Mouse (Mus musculus) heart, embryonic 12.5 days (tissue): ENCODE data around the gene Ube2r2. TPM values are rescaled to one million over a fixed set of nuclear protein-coding genes. Genes with fewer than 3 reads are reported as not detected.
A peak's percentile ranks its signal among the peaks of the same experiment; 100 is the strongest.

Source experiments
- ATAC-seq: fragments of 200-750 bp; cut with Nextera tagmentation; 2 replicates; pipeline ENCODE4 v1.8.0; 2017; ENCODE audit warnings: moderate TSS enrichment, moderate library complexity; ENCODE audit not compliant: insufficient number of reproducible peaks, low FRiP score
- H3K27ac ChIP-seq: fragments of 300-500 bp; sonication (generic); 2 replicates; pipeline ENCODE4 v1.5.1; 2016; ENCODE audit warnings: mild to moderate bottlenecking, moderate library complexity; ENCODE audit not compliant: poor library complexity, severe bottlenecking
- H3K27me3 ChIP-seq: fragments of 300-500 bp; sonication (generic); replicated peaks from 2 replicates; pipeline ENCODE4 v1.6.1; 2016; ENCODE audit warnings: mild to moderate bottlenecking, moderate library complexity
- H3K36me3 ChIP-seq: fragments of 300-500 bp; sonication (generic); 2 replicates; pipeline ENCODE4 v1.6.1; 2016; ENCODE audit warnings: mild to moderate bottlenecking, moderate library complexity
- H3K4me1 ChIP-seq: fragments of 300-500 bp; sonication (generic); replicated peaks from 2 replicates; pipeline ENCODE4 v1.6.1; 2016; ENCODE audit warnings: mild to moderate bottlenecking
- H3K4me2 ChIP-seq: fragments of 300-500 bp; sonication (generic); 2 replicates; pipeline ENCODE4 v1.6.1; 2016; ENCODE audit warnings: mild to moderate bottlenecking, moderate library complexity
- H3K4me3 ChIP-seq: fragments of 300-500 bp; sonication (generic); 2 replicates; pipeline ENCODE4 v1.5.1; 2016; ENCODE audit warnings: mild to moderate bottlenecking
- H3K9ac ChIP-seq: fragments of 300-500 bp; sonication (generic); 2 replicates; pipeline ENCODE4 v1.6.1; 2016; ENCODE audit warnings: mild to moderate bottlenecking, moderate library complexity
- H3K9me3 ChIP-seq: fragments of 300-500 bp; sonication (generic); replicated peaks from 2 replicates; pipeline ENCODE4 v1.6.1; 2016; ENCODE audit warnings: mild to moderate bottlenecking, moderate library complexity
- WGBS: fragments of 180-500 bp; shearing (Covaris S2); methylation state at CpG from one replicate; pipeline ENCODE4 v1.1.7; 2016; 5-methylcytosine and 5-hydroxymethylcytosine counted together
- polyA plus RNA-seq: library from polyadenylated mRNA; unstranded; fragments of >200 nt; fragmentation: Nextera tagmentation; extraction: Ambion mirVana; gene quantifications from 2 replicates; pipeline ENCODE4 v1.2.1, GENCODE M21; 2016

Ube2r2 gene
- polyA plus RNA-seq, 1 experiment from 2014 or later = 87.7 TPM

DNA sequence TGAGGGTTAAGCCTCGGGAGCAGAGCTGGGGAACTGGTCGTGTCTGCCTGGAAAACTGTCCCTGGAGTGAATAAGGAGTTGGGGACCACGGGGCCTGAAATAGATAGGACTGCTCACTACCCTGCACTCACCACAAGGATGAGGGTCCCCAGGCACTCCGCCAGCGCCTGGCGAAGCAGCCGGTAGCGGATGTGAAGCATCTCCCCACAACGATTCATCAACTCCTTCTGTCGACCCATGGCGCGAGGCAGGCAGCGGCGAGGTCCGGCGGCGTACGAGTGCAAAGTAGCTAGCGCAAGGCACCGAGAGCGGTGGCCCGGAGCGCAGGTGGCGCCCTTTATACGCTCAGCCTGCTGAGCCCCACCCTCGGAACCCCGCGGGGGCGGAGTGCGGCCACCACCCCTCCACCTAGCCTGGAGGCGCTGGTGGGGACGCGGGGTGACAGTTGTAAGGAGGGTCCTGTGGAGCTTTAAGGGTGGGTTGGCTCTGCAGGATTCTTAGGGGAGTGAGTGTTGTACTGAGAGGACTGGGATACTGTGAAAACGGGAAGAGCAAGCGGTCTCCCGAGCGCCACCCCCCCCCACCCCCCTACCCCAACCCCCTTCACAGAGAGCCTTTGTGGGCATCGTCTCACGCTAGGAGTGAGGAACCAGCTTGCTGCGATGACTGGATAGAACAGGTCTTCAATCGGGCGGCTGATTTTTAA lies 37.5 kb upstream of the Ube2r2 start, which contains the start of gene Aqp3:
Aqp3 (minus strand) TSS at position 313 of the 706 bp plus-strand sequence.
- peak within 1 kb of the TSS; percentile 51 for H3K4me3 ChIP-seq
- H3K36me3 ChIP-seq = no peaks in the 10 kb centered on the region
- peak within 1 kb of the TSS; percentile 97 for H3K4me2 ChIP-seq
- 1% methylated on average over 42 of the region's 42 CpGs for WGBS
- no peak within 1 kb of the TSS for H3K27ac ChIP-seq
- peak within 1 kb of the TSS; percentile 64 for H3K9ac ChIP-seq
- peak; percentile 73 for ATAC-seq
- H3K27me3 ChIP-seq = peaks cover 29% of the 10 kb centered on the region
- H3K9me3 ChIP-seq = no peaks in the 10 kb centered on the region
- peaks cover 50% of the 10 kb centered on the region for H3K4me1 ChIP-seq

DNA sequence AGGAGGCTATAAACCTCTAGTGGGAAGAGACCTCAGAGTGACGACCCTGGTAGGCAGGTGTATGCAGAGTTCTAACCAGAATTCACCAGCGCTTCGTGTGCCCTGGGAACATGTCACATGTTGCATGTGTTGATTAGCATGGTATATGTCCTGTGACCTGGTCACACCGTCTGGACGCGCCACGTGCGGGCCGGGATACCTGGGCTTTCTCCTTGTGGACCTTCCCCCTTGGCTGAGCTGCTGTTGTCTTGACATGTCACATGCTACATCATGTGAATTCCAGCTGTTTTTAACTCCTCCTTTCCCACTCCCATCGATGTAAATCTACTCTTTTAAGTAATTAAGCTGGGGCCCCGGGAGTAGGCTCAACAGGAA lies 37.0 kb upstream of the Ube2r2 start:
- WGBS = 18% methylated on average over 11 of the region's 11 CpGs
- peak overlapping the region; percentile 64 for H3K9ac ChIP-seq
- peak overlapping the region; percentile 51 for H3K4me3 ChIP-seq
- no peaks in the 10 kb centered on the region for H3K9me3 ChIP-seq
- H3K4me1 ChIP-seq = peaks cover 50% of the 10 kb centered on the region
- ATAC-seq = no peak
- H3K27me3 ChIP-seq = peaks cover 29% of the 10 kb centered on the region
- H3K27ac ChIP-seq = no peak overlapping the region
- H3K36me3 ChIP-seq = no peaks in the 10 kb centered on the region
- peak overlapping the region; percentile 97 for H3K4me2 ChIP-seq

GRCm38 (mm10) chr4:41100986-41101385 lies 34.6 kb upstream of the Ube2r2 start:
- WGBS = 47% methylated on average over 1 of the region's 1 CpGs
- Histone ChIP-seq H3K4me3 (no peak overlapping the region), H3K9ac (no peak overlapping the region), H3K36me3 (no peaks in the 10 kb centered on the region), H3K4me1 (peaks cover 28% of the 10 kb centered on the region), H3K4me2 (no peak overlapping the region), H3K27ac (no peak overlapping the region), H3K27me3 (peaks cover 29% of the 10 kb centered on the region), H3K9me3 (no peaks in the 10 kb centered on the region)
- no peak for ATAC-seq

DNA sequence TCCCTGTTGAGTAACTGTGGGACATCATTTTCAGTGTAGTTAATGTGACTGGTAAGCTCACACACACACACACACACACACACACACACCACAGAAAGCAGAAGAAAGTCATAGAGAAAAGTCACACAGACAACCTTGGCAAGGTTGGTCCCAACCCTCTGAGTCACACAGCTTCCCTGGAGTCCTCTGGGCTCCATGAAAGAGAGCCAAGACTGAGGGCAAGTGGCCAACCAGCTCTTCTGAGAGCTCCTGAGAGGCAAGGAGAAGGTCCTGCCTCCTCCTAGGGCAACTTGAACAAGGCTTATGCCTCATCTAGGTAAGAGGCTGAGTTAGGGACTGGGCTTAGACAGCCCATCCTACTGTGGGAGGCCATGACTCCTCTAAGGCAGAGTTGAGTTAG lies 32.6 kb upstream of the Ube2r2 start:
- Histone ChIP-seq H3K4me3 (no peak overlapping the region), H3K9ac (no peak overlapping the region), H3K36me3 (no peaks in the 10 kb centered on the region), H3K27me3 (peaks cover 15% of the 10 kb centered on the region), H3K4me2 (no peak overlapping the region), H3K9me3 (no peaks in the 10 kb centered on the region), H3K4me1 (peaks cover 9% of the 10 kb centered on the region), H3K27ac (no peak overlapping the region)
- ATAC-seq = no peak

DNA sequence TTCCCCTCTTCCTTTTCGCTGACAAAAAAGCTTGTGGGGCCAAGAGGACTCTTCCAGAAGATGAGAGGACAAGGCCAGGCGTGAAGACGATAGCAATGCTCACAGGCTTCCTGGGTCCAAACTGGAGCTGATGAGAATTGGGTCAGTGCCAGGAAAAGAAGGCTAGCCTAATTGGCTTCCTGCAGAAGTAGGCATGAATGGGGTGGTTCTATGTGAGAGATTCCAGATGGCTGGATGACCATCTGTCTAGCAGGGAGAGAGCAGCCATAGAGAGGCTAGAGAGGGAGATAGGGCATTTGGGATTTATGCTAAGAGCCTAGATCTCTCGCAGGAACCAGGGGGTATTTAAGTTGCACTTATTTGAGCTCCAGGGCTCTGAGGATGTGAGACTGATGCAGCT lies 28.1 kb upstream of the Ube2r2 start:
- Histone ChIP-seq H3K27ac (no peak overlapping the region), H3K9me3 (no peaks in the 10 kb centered on the region), H3K36me3 (no peaks in the 10 kb centered on the region), H3K4me3 (no peak overlapping the region), H3K27me3 (no peaks in the 10 kb centered on the region), H3K4me2 (no peak overlapping the region), H3K9ac (no peak overlapping the region), H3K4me1 (no peaks in the 10 kb centered on the region; the same call in 1 of the 2 replicates)
- no peak for ATAC-seq
- WGBS = 61% methylated on average over 4 of the region's 4 CpGs

GRCm38 (mm10) chr4:41108717-41109425 lies 26.7 kb upstream of the Ube2r2 start:
- H3K36me3 ChIP-seq = peaks cover 4% of the 10 kb centered on the region
- H3K9me3 ChIP-seq = no peaks in the 10 kb centered on the region
- 60% methylated on average over 10 of the region's 10 CpGs for WGBS
- no peak overlapping the region for H3K4me3 ChIP-seq
- H3K27me3 ChIP-seq = no peaks in the 10 kb centered on the region
- no peak overlapping the region for H3K4me2 ChIP-seq
- ATAC-seq = no peak
- H3K4me1 ChIP-seq = no peaks in the 10 kb centered on the region; the same call in 1 of the 2 replicates
- H3K27ac ChIP-seq = no peak overlapping the region
- no peak overlapping the region for H3K9ac ChIP-seq

- 87% methylated on average over 9 of the region's 9 CpGs for WGBS
- H3K36me3 ChIP-seq = peaks cover 60% of the 10 kb centered on the region
- no peak overlapping the region for H3K4me3 ChIP-seq
- no peak overlapping the region for H3K27ac ChIP-seq
- ATAC-seq = no peak
- H3K4me1 ChIP-seq = no peaks in the 10 kb centered on the region
- H3K9ac ChIP-seq = no peak overlapping the region
- H3K4me2 ChIP-seq = no peak overlapping the region
- H3K9me3 ChIP-seq = no peaks in the 10 kb centered on the region
- no peaks in the 10 kb centered on the region for H3K27me3 ChIP-seq
Measured at GRCm38 (mm10) chr4:41114358-41115070, 21.0 kb upstream of the Ube2r2 start.

DNA sequence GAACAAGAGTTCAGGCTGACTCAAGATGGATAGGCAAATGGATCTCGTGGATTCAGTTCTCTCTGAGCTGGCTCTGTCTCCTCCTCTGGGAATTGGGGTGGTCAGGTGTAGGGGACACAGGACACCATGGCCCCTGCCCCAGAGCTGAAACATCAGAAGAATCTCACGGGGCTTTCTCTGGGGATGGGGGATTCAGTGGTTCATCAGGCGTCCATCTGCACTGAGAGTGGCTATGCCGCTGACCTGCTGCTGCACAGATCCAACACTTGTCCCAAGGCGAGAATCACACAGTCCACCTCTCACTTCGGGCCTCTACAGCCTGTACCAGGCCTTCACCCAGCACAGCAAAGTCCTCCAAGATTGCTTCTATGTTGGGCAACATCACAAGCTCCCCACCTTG lies 20.5 kb upstream of the Ube2r2 start:
- 88% methylated on average over 6 of the region's 6 CpGs for WGBS
- H3K4me1 ChIP-seq = no peaks in the 10 kb centered on the region
- H3K36me3 ChIP-seq = peaks cover 66% of the 10 kb centered on the region
- H3K4me2 ChIP-seq = no peak overlapping the region
- H3K9me3 ChIP-seq = no peaks in the 10 kb centered on the region
- H3K27me3 ChIP-seq = no peaks in the 10 kb centered on the region
- H3K27ac ChIP-seq = no peak overlapping the region
- ATAC-seq = no peak
- no peak overlapping the region for H3K9ac ChIP-seq
- H3K4me3 ChIP-seq = no peak overlapping the region

- Histone ChIP-seq H3K27ac (no peak overlapping the region), H3K9me3 (no peaks in the 10 kb centered on the region), H3K9ac (no peak overlapping the region), H3K4me3 (no peak overlapping the region), H3K4me1 (no peaks in the 10 kb centered on the region), H3K27me3 (no peaks in the 10 kb centered on the region), H3K4me2 (no peak overlapping the region), H3K36me3 (peaks cover 73% of the 10 kb centered on the region)
- 95% methylated on average over 15 of the region's 15 CpGs for WGBS
- no peak for ATAC-seq
Measured at GRCm38 (mm10) chr4:41115793-41116192, 19.8 kb upstream of the Ube2r2 start.

- Histone ChIP-seq H3K36me3 (peaks cover 83% of the 10 kb centered on the region), H3K27me3 (no peaks in the 10 kb centered on the region), H3K4me2 (no peak overlapping the region), H3K4me3 (no peak overlapping the region), H3K4me1 (no peaks in the 10 kb centered on the region), H3K9me3 (no peaks in the 10 kb centered on the region), H3K27ac (no peak overlapping the region), H3K9ac (no peak overlapping the region)
- no peak for ATAC-seq
- 89% methylated on average over 3 of the region's 3 CpGs for WGBS
Measured at GRCm38 (mm10) chr4:41116817-41117216, 18.7 kb upstream of the Ube2r2 start.

DNA sequence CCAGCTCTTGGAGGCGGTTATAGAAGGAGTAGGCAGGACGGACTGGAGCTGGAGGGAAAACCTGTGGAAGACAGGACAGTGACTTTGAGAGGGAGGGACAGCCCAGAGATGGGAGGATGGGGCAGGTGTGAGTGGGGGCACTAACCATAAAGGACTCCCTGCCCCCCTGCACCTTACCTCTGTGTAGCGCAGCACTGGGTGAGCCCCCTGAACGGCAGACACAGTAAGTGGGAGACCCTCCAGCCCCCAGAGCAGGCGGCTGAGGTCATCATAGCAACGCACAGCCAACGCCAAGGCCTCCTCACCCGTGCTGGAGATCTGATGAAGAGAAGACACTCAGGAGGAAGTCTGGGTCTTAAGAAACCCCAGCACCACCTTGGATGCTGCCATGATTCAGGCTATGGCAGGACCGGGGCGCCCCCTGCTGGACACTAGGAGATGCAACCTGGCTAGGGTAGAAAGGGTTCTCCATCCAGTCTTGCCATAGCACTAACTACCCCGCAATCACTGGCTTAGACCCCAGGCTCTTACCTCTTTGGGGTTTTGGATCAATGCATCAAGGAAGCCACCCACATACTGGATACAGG lies 16.7 kb upstream of the Ube2r2 start:
- Histone ChIP-seq H3K27ac (no peak overlapping the region), H3K4me2 (no peak overlapping the region), H3K27me3 (no peaks in the 10 kb centered on the region), H3K36me3 (peaks cover 88% of the 10 kb centered on the region), H3K9me3 (no peaks in the 10 kb centered on the region), H3K4me1 (peaks cover 8% of the 10 kb centered on the region), H3K9ac (no peak overlapping the region), H3K4me3 (no peak overlapping the region)
- no peak for ATAC-seq
- WGBS = 71% methylated on average over 11 of the region's 11 CpGs
